Mouse (Mus musculus) lung, postnatal 0 days (tissue): ENCODE measurements at regions not wholly inside any gene's neighbourhood (a gene's known extent, or its start where the extent isn't known, plus 50 kb on each side); places are given as distances from the start of the nearest gene placed in this dataset.

Source experiments
- CTCF ChIP-seq: IDR thresholded peaks from 2 replicates; pipeline ENCODE4 v1.5.1; 2016; ENCODE audit warnings: antibody characterized with exemption, mild to moderate bottlenecking
- EP300 ChIP-seq: IDR thresholded peaks from 2 replicates; pipeline ENCODE4 v1.6.1; 2016; ENCODE audit warnings: antibody characterized with exemption, mild to moderate bottlenecking, control low read depth

DNA sequence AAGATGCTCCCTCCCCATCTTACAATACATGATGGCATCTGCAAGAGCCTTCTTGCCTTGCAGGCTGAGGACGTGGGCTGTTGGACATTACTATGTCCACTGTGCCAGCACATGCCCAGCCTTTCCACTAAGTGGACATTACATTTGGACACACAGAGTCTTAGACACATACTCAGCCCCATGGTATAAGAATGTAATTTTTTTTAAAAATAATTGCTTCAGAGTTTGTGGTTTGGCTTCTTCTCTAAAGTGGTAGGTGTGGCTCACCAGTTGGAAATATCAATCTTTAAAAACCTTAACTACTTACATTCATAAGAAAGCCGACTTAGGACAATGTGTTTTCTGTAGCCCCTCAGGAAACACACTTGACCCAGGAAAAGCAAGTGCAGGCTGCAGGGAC, 299.7 kb upstream of the Thbs1 start:
- TF ChIP-seq CTCF (no peak), EP300 (no peak)
